Mouse (Mus musculus) cerebellum, postnatal 25 days (tissue): ENCODE results near the gene Actr3.
"Not testable (repeated sequence)": the region's sequence is repeated elsewhere in the genome, so short reads cannot be mapped to it uniquely, and the experiment has no call there.

Source experiments
- DNase-seq, 2 experiments: peaks; one replicate each; pipeline ENCODE4 v3.0.0; 2021; ENCODE audit warnings: mixed read lengths in 2 of 2

The Actr3 gene

GRCm38 (mm10) chr1:125437927-125438326 lies 2.4 kb upstream of the Actr3 start:
- DNase-seq: no peak

- no peak for DNase-seq
Measured at GRCm38 (mm10) chr1:125437161-125437560, 1.6 kb upstream of the Actr3 start.

- DNase-seq: no peak
Measured at GRCm38 (mm10) chr1:125435018-125435368, 534 bp downstream of the Actr3 start.

GRCm38 (mm10) chr1:125434485-125435001 lies 984 bp downstream of the Actr3 start:
- DNase-seq: peak in 1 of 2 experiments; percentile 45

- DNase-seq: no peak
Measured at GRCm38 (mm10) chr1:125431286-125431685, 4.2 kb downstream of the Actr3 start.

GRCm38 (mm10) chr1:125430737-125431136 lies 4.8 kb downstream of the Actr3 start:
- no peak for DNase-seq

GRCm38 (mm10) chr1:125429984-125430383 lies 5.5 kb downstream of the Actr3 start:
- no peak for DNase-seq

GRCm38 (mm10) chr1:125428315-125428714 lies 7.2 kb downstream of the Actr3 start:
- DNase-seq: no peak

GRCm38 (mm10) chr1:125426387-125427045 lies 9.0 kb downstream of the Actr3 start:
- no peak for DNase-seq

- no peak for DNase-seq
Measured at GRCm38 (mm10) chr1:125419906-125420305, 15.6 kb downstream of the Actr3 start.

GRCm38 (mm10) chr1:125418732-125419131 lies 16.8 kb downstream of the Actr3 start:
- DNase-seq: no peak

GRCm38 (mm10) chr1:125407220-125407619 lies 28.3 kb downstream of the Actr3 start:
- DNase-seq: no peak

- no peak for DNase-seq
Measured at GRCm38 (mm10) chr1:125395391-125395790, 40.1 kb downstream of the Actr3 start.

GRCm38 (mm10) chr1:125393324-125393723 lies 42.2 kb downstream of the Actr3 start:
- not testable (repeated sequence) for DNase-seq

GRCm38 (mm10) chr1:125390065-125390754 lies 45.3 kb downstream of the Actr3 start:
- not testable (repeated sequence) for DNase-seq

GRCm38 (mm10) chr1:125389634-125390033 lies 45.9 kb downstream of the Actr3 start:
- not testable (repeated sequence) for DNase-seq

- DNase-seq: no peak
Measured at GRCm38 (mm10) chr1:125388370-125388769, 47.2 kb downstream of the Actr3 start.

- DNase-seq: no peak
Measured at GRCm38 (mm10) chr1:125386217-125386616, 49.3 kb downstream of the Actr3 start.

GRCm38 (mm10) chr1:125382622-125383021 lies 52.9 kb downstream of the Actr3 start:
- DNase-seq: no peak

GRCm38 (mm10) chr1:125378889-125379288 lies 56.6 kb downstream of the Actr3 start:
- peak; percentile 34 to 42 for DNase-seq

GRCm38 (mm10) chr1:125372855-125373254 lies 62.7 kb downstream of the Actr3 start:
- DNase-seq: no peak

- peak; percentile 64 to 75 for DNase-seq
Measured at GRCm38 (mm10) chr1:125370779-125371178, 64.7 kb downstream of the Actr3 start.

- no peak for DNase-seq
Measured at GRCm38 (mm10) chr1:125365576-125365975, 70.0 kb downstream of the Actr3 start.

- DNase-seq: no peak
Measured at GRCm38 (mm10) chr1:125351416-125352037, 84.0 kb downstream of the Actr3 start.
